Mouse (Mus musculus) limb, embryonic 13.5 days (tissue): ENCODE results near the gene Slc25a48. TPM values are rescaled to one million over a fixed set of nuclear protein-coding genes. Genes with fewer than 3 reads are reported as not detected.

ENCODE experiments used
- ATAC-seq: fragments of 200-750 bp; cut with Nextera tagmentation; 2 replicates; pipeline ENCODE4 v1.8.0; 2017; ENCODE audit warnings: low read depth, moderate number of reproducible peaks, moderate TSS enrichment; ENCODE audit not compliant: low FRiP score
- H3K27ac ChIP-seq: fragments of 300-500 bp; sonication (generic); 2 replicates; pipeline ENCODE4 v1.5.1; 2015; ENCODE audit warnings: inconsistent platforms, mild to moderate bottlenecking, moderate library complexity
- H3K27me3 ChIP-seq: fragments of 300-500 bp; sonication (generic); 2 replicates; pipeline ENCODE4 v1.6.1; 2015; ENCODE audit warnings: mild to moderate bottlenecking, inconsistent platforms
- H3K36me3 ChIP-seq: fragments of 300-500 bp; sonication (generic); 2 replicates; pipeline ENCODE4 v1.6.1; 2015; ENCODE audit warnings: inconsistent platforms, mild to moderate bottlenecking, moderate library complexity
- H3K4me1 ChIP-seq: fragments of 300-500 bp; sonication (generic); 2 replicates; pipeline ENCODE4 v1.6.1; 2015; ENCODE audit warnings: inconsistent platforms
- H3K4me2 ChIP-seq: fragments of 300-500 bp; sonication (generic); replicated peaks from 2 replicates; pipeline ENCODE4 v1.6.1; 2015; ENCODE audit warnings: inconsistent platforms, mild to moderate bottlenecking, moderate library complexity
- H3K4me3 ChIP-seq: fragments of 300-500 bp; sonication (generic); 2 replicates; pipeline ENCODE4 v1.5.1; 2015; ENCODE audit warnings: moderate library complexity, mild to moderate bottlenecking, inconsistent platforms
- H3K9ac ChIP-seq: fragments of 300-500 bp; sonication (generic); 2 replicates; pipeline ENCODE4 v1.6.1; 2015; ENCODE audit warnings: mild to moderate bottlenecking, inconsistent platforms
- H3K9me3 ChIP-seq: fragments of 300-500 bp; sonication (generic); 2 replicates; pipeline ENCODE4 v1.6.1; 2016; ENCODE audit warnings: inconsistent platforms
- WGBS: fragments of 180-500 bp; shearing (Covaris S2); methylation state at CpG from one replicate; pipeline ENCODE4 v1.1.7; 2015; 5-methylcytosine and 5-hydroxymethylcytosine counted together
- polyA plus RNA-seq: library from polyadenylated mRNA; unstranded; fragments of >200 nt; fragmentation: Nextera tagmentation; extraction: Ambion mirVana; gene quantifications from 2 replicates; pipeline ENCODE4 v1.2.1, GENCODE M21; 2015

The Slc25a48 gene
- polyA plus RNA-seq, 1 experiment from 2014 or later = 0.28 TPM

DNA sequence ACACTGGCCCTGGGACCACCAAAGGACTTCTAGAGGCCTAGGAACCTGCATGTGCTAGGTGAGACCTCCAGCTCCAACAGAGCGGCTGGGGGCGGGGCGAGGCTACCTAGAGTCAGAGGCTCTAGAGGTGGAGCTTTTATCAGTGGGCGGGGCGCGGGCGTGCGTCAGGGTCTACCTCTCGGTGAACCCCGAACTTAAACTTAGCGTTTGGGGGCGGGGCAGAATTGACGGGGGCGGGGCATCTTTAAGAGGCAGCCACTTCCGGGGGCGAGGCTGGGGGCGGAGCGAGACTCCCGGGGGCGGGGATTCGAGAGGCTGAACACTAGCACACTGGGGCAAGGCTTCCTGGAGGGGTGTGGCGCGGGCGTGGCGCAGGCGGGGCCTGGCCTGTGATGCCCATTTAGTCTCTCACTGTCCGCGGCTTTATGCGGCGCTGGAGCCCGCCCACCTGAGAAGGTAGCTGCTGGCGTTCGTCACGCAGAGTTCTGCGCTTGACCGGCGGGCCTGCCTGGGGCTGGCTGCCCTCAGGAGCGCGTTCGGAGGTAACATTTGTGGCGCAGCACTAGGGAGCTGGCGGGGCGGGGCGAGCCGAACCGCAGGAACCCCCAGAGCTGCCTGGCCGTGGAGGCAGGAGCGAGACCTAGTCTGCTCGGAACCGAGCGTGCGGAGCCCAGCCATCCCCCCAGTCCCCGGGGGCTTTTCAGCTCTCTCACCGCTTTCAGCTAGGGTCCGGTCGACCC lies 84.1 kb downstream of the Slc25a48 start, which contains the start of gene Fbxl21:
Gene Fbxl21 (plus strand): TSS at position 392 of the 740 bp plus-strand sequence.
- peak within 1 kb of the TSS; percentile 65 for H3K4me3 ChIP-seq
- 0 out of 2 replicates have a peak, but pooled peaks cover 2% of the 10 kb centered on the region for H3K4me1 ChIP-seq
- under 1% methylated on average over 51 of the region's 56 CpGs for WGBS
- ATAC-seq = peak; percentile 98
- no peak within 1 kb of the TSS for H3K27ac ChIP-seq
- H3K36me3 ChIP-seq = no peaks in the 10 kb centered on the region
- H3K9me3 ChIP-seq = no peaks in the 10 kb centered on the region
- H3K4me2 ChIP-seq = peak within 1 kb of the TSS; percentile 76
- H3K27me3 ChIP-seq = no peaks in the 10 kb centered on the region
- peak within 1 kb of the TSS; percentile 67 for H3K9ac ChIP-seq

DNA sequence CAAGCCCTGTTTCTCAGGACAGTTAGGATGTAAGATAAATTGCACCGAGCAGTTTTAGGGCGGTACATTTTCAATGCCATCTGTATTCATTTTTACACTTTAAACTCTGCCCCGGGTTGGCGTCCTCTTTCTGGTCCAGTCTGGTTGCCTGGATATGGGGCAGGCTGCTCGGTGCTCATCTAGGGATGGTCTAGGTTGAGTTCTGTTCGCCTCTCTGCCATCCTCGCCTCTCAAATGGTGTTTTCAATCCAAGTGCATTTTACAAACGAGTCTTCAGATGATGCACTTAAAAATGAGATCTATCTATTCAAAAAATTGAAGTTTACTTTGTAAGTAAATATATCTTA lies 84.6 kb downstream of the Slc25a48 start:
- Histone ChIP-seq H3K36me3 (no peaks in the 10 kb centered on the region), H3K4me1 (0 out of 2 replicates have a peak, but pooled peaks cover 2% of the 10 kb centered on the region), H3K9me3 (no peaks in the 10 kb centered on the region), H3K27me3 (no peaks in the 10 kb centered on the region), H3K4me3 (peak overlapping the region; percentile 65), H3K4me2 (peak overlapping the region; percentile 76), H3K9ac (peak overlapping the region; percentile 67), H3K27ac (no peak overlapping the region)
- WGBS = 4% methylated on average over 8 of the region's 8 CpGs
- ATAC-seq = peak; percentile 12; the same call in 1 of the 2 replicates

Other genes with a start within 250 kb of the Slc25a48 start
- not detected in 2 replicates for gene Neurog1, start 186.2 kb upstream of the Slc25a48 start, polyA plus RNA-seq
- gene Cxcl14, start 141.8 kb upstream of the Slc25a48 start, polyA plus RNA-seq = 497 and 573 TPM in 2 replicates
- 0.10 and 0.13 TPM in 2 replicates for gene Gm3045, start 11.8 kb upstream of the Slc25a48 start, polyA plus RNA-seq
- gene Il9, start 43.9 kb downstream of the Slc25a48 start, polyA plus RNA-seq = not detected in 2 replicates
- 3.0 and 3.6 TPM in 2 replicates for gene Fbxl21, start 84.1 kb downstream of the Slc25a48 start, polyA plus RNA-seq
- not detected in 2 replicates for gene Lect2, start 110.1 kb downstream of the Slc25a48 start, polyA plus RNA-seq
- gene Tgfbi, start 171.2 kb downstream of the Slc25a48 start, polyA plus RNA-seq = 180 and 183 TPM in 2 replicates